Mouse (Mus musculus) ES-E14 (cell line): Measurements from ENCODE around the gene Mup3. TPM values are rescaled to one million over a fixed set of nuclear protein-coding genes. Genes with fewer than 3 reads are reported as not detected.
A peak's percentile ranks its signal among the peaks of the same experiment; 100 is the strongest.
"Not testable (repeated sequence)": the region's sequence is repeated elsewhere in the genome, so short reads cannot be mapped to it uniquely, and the experiment has no call there.

Experiments used
- DNase-seq: peaks from one replicate; pipeline ENCODE4 v3.0.0-alpha.2; 2013; ENCODE audit warnings: low read depth, low spot score
- H3K27ac ChIP-seq: 2 replicates; pipeline ENCODE4 v1.5.1; 2012; ENCODE audit warnings: low read depth, mild to moderate bottlenecking, low read length, moderate library complexity, mixed read lengths; ENCODE audit not compliant: poor library complexity, insufficient read depth, severe bottlenecking
- H3K36me3 ChIP-seq: 2 replicates; pipeline ENCODE4 v1.6.1; 2012; ENCODE audit warnings: mild to moderate bottlenecking, low read length, moderate library complexity, mixed read lengths; ENCODE audit not compliant: control insufficient read depth, poor library complexity, insufficient read depth, severe bottlenecking
- H3K4me1 ChIP-seq, 2 experiments: fragments of 150-350 bp in 1 of 2; sonication (generic) in 1 of 2; 2 replicates each; pipeline ENCODE4 v1.6.1; 2012; ENCODE audit warnings: low read length in 2 of 2, mild to moderate bottlenecking in 1 of 2, mixed read lengths in 1 of 2; ENCODE audit not compliant: control insufficient read depth in 2 of 2, insufficient read depth in 2 of 2, poor library complexity in 1 of 2
- H3K4me3 ChIP-seq, 2 experiments: fragments of 150-350 bp in 1 of 2; sonication (generic) in 1 of 2; 2 replicates each; pipeline ENCODE4 v1.5.1; 2012; ENCODE audit warnings: low read length in 2 of 2, low read depth in 1 of 2, mild to moderate bottlenecking in 1 of 2, mixed read lengths in 1 of 2; ENCODE audit not compliant: insufficient read depth in 1 of 2, poor library complexity in 1 of 2, severe bottlenecking in 1 of 2
- H3K9ac ChIP-seq: 2 replicates; pipeline ENCODE4 v1.6.1; 2012; ENCODE audit warnings: low read depth, mild to moderate bottlenecking, low read length, mixed read lengths; ENCODE audit not compliant: poor library complexity, insufficient read depth, severe bottlenecking
- H3K9me3 ChIP-seq: fragments of 150-350 bp; sonication (generic); 2 replicates; pipeline ENCODE4 v1.6.1; 2012; ENCODE audit warnings: low read depth, mild to moderate bottlenecking, low read length; ENCODE audit not compliant: control insufficient read depth, insufficient read depth
- CHD2 ChIP-seq: IDR thresholded peaks from 2 replicates; pipeline ENCODE4 v1.6.1; 2014; ENCODE audit warnings: mild to moderate bottlenecking, low read depth, low read length, inconsistent platforms
- HCFC1 ChIP-seq: IDR thresholded peaks from 2 replicates; pipeline ENCODE4 v1.6.1; 2012; ENCODE audit warnings: low read length, inconsistent platforms, borderline replicate concordance; ENCODE audit not compliant: insufficient read depth
- MAFK ChIP-seq: IDR thresholded peaks from 2 replicates; pipeline ENCODE4 v1.6.1; 2014; ENCODE audit warnings: mild to moderate bottlenecking, low read depth, low read length, inconsistent platforms; ENCODE audit not compliant: insufficient read depth
- ZC3H11A ChIP-seq: IDR thresholded peaks from 2 replicates; pipeline ENCODE4 v1.6.1; 2012; ENCODE audit warnings: low read depth, mild to moderate bottlenecking, inconsistent platforms, low read length, borderline replicate concordance
- ZNF384 ChIP-seq: IDR thresholded peaks from 2 replicates; pipeline ENCODE4 v1.6.1; 2012; ENCODE audit warnings: low read depth, low read length, inconsistent platforms
- in situ Hi-C, 2 experiments: fragments of 600-800 bp; cut with MboI; formaldehyde crosslinking; loops; one replicate each; pipeline ENCODE4 v1.15.1; 2025; ENCODE audit warnings: low sequenced_read_pairs in 2 of 2, inconsistent platforms in 1 of 2; ENCODE audit not compliant: unreplicated experiment in 2 of 2
- total RNA-seq: library from RNA; depleted of rRNA; stranded (reverse); fragments of 300-350 nt; gene quantifications from 2 replicates; pipeline ENCODE4 v1.2.3, GENCODE M21; 2012; rRNA removed

The Mup3 gene
- not detected in 2 replicates for total RNA-seq

- no peak within 1 kb of the TSS for H3K9ac ChIP-seq
- no peak for DNase-seq
- no peaks in the 10 kb centered on the region for H3K4me1 ChIP-seq
- H3K36me3 ChIP-seq, result no peaks in the 10 kb centered on the region
- H3K4me3 ChIP-seq, result no peak within 1 kb of the TSS
- in situ Hi-C loops, result no loop called here
- TF ChIP-seq ZNF384, result no peak
- no peak for TF ChIP-seq CHD2
- no peak for TF ChIP-seq HCFC1
- no peak for TF ChIP-seq MAFK
- no peak for TF ChIP-seq ZC3H11A
- no peak within 1 kb of the TSS for H3K27ac ChIP-seq
- H3K9me3 ChIP-seq, result no peaks in the 10 kb centered on the region
These were observed at the start of gene Mup3 for GRCm38 (mm10) chr4:62087241-62087640. TSS of gene Mup3 (minus strand) at chr4:62087342.

DNA sequence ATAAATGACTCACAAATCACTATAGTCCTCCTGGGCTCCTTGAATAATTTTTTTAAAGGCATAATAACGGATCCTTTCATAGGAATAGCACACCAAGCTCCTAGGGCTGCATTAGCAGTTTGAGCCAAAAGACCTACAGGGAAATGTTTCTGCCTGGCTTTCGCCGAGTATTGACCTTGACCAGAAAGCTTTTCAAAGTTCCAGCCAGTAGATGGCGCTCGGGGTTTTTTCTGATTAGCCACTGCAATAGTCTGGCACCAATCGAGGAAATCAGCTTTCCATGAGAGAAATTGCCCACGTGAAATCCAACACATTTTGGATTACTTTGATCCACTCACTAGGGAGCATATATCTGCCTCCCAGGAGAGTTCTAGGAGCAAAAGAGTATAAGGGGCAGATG is 46.6 kb upstream of the Mup3 start:
- Histone ChIP-seq H3K9ac (no peak overlapping the region), H3K4me1 (no peaks in the 10 kb centered on the region), H3K4me3 (no peak overlapping the region), H3K36me3 (no peaks in the 10 kb centered on the region), H3K27ac (no peak overlapping the region), H3K9me3 (no peaks in the 10 kb centered on the region; the same call in 1 of the 2 replicates)
- in situ Hi-C loops, result no loop called here
- DNase-seq, result peak; percentile 29
- TF ChIP-seq HCFC1 (no peak), CHD2 (no peak), MAFK (no peak), ZNF384 (no peak), ZC3H11A (no peak)

GRCm38 (mm10) chr4:62103366-62103765 is 16.2 kb upstream of the Mup3 start:
- in situ Hi-C loops, H3K4me1 ChIP-seq, H3K27ac ChIP-seq, H3K36me3 ChIP-seq, H3K9me3 ChIP-seq, H3K4me3 ChIP-seq, H3K9ac ChIP-seq: not testable (repeated sequence)
- DNase-seq, result peak; percentile 20
- TF ChIP-seq ZNF384, result peak; percentile 71
- TF ChIP-seq ZC3H11A, result peak; percentile 55; the same call in 1 of the 2 replicates

- Histone ChIP-seq H3K27ac (no peak overlapping the region), H3K4me3 (no peak overlapping the region), H3K9me3 (no peaks in the 10 kb centered on the region), H3K9ac (no peak overlapping the region), H3K4me1 (no peaks in the 10 kb centered on the region), H3K36me3 (no peaks in the 10 kb centered on the region)
- in situ Hi-C loops, result no loop called here
- DNase-seq, result no peak
- TF ChIP-seq ZC3H11A (no peak), ZNF384 (no peak), CHD2 (no peak), MAFK (no peak), HCFC1 (no peak)
These were observed 811 bp upstream of the Mup3 start for GRCm38 (mm10) chr4:62087953-62088352.

DNA sequence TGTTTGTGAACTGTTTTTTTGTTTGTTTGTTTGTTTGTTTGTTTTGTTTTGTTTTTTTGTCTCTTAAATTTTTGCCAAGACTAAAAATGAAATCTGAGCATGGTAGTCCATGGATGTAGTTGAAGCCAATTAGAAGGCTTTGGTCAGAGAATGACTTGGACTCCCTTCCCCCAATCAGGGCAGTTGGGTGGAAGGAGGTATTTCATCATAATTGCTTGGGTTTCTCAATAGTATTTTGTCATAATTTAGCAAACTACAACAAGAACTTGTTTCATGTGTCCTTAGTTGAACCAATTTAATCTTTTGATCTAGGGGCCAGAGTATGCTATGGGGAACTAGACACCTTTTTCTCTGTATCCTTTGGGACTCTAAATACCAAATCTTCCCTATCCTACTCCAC is 4.4 kb downstream of the Mup3 start:
- no peaks in the 10 kb centered on the region for H3K4me1 ChIP-seq
- in situ Hi-C loops, result no loop called here

More for the DNA sequence above, 4.4 kb downstream of the Mup3 start:
- Histone ChIP-seq H3K4me3 (no peak overlapping the region), H3K9ac (no peak overlapping the region), H3K27ac (no peak overlapping the region), H3K36me3 (no peaks in the 10 kb centered on the region), H3K9me3 (no peaks in the 10 kb centered on the region)
- no peak for DNase-seq
- TF ChIP-seq ZC3H11A (no peak), ZNF384 (no peak), CHD2 (no peak), HCFC1 (no peak)
